Mouse (Mus musculus) heart, postnatal 0 days (tissue): ENCODE data around the gene Mccc2. TPM values are rescaled to one million over a fixed set of nuclear protein-coding genes. Genes with fewer than 3 reads are reported as not detected.
A peak's percentile ranks its signal among the peaks of the same experiment; 100 is the strongest.
"Not testable (repeated sequence)": the region's sequence is repeated elsewhere in the genome, so short reads cannot be mapped to it uniquely, and the experiment has no call there.

ENCODE experiments used
- ATAC-seq: fragments of 200-750 bp; cut with Nextera tagmentation; 2 replicates; pipeline ENCODE4 v1.8.0; 2017; ENCODE audit warnings: low read depth, moderate number of reproducible peaks, moderate library complexity; ENCODE audit not compliant: insufficient read depth
- DNase-seq: peaks from one replicate; pipeline ENCODE4 v3.0.0-alpha.2; 2016; ENCODE audit warnings: low spot score
- H3K27ac ChIP-seq: fragments of 300-500 bp; sonication (generic); 2 replicates; pipeline ENCODE4 v1.5.1; 2014; ENCODE audit warnings: low read depth, mild to moderate bottlenecking
- H3K27me3 ChIP-seq: fragments of 300-500 bp; sonication (generic); 2 replicates; pipeline ENCODE4 v1.6.1; 2014; ENCODE audit warnings: low read length, mixed read lengths; ENCODE audit not compliant: control insufficient read depth, insufficient read depth
- H3K36me3 ChIP-seq: fragments of 300-500 bp; sonication (generic); replicated peaks from 2 replicates; pipeline ENCODE4 v1.6.1; 2014; ENCODE audit warnings: low read length, mixed read lengths; ENCODE audit not compliant: control insufficient read depth, insufficient read depth
- H3K4me1 ChIP-seq: fragments of 300-500 bp; sonication (generic); 2 replicates; pipeline ENCODE4 v1.6.1; 2014; ENCODE audit warnings: antibody characterized with exemption; ENCODE audit not compliant: control insufficient read depth, insufficient read depth
- H3K4me2 ChIP-seq: fragments of 300-500 bp; sonication (generic); 2 replicates; pipeline ENCODE4 v1.6.1; 2014; ENCODE audit warnings: low read depth, mild to moderate bottlenecking, low read length, moderate library complexity
- H3K4me3 ChIP-seq: fragments of 300-500 bp; sonication (generic); 2 replicates; pipeline ENCODE4 v1.5.1; 2014; ENCODE audit warnings: low read depth, low read length
- H3K9ac ChIP-seq: fragments of 300-500 bp; sonication (generic); replicated peaks from 2 replicates; pipeline ENCODE4 v1.6.1; 2014; ENCODE audit warnings: low read depth, low read length, mixed read lengths
- H3K9me3 ChIP-seq: fragments of 300-500 bp; sonication (generic); replicated peaks from 2 replicates; pipeline ENCODE4 v1.6.1; 2016; ENCODE audit warnings: low read length; ENCODE audit not compliant: control insufficient read depth
- CTCF ChIP-seq: IDR thresholded peaks from 2 replicates; pipeline ENCODE4 v1.5.1; 2016; ENCODE audit warnings: antibody characterized with exemption, control low read depth, low read depth
- EP300 ChIP-seq: IDR thresholded peaks from 2 replicates; pipeline ENCODE4 v1.6.1; 2016; ENCODE audit warnings: antibody characterized with exemption, low read depth
- WGBS: fragments of 180-500 bp; shearing (Covaris S2); extraction: QIAGEN DNeasy Blood & Tissue Kit; methylation state at CpG from one replicate; pipeline ENCODE4 v1.1.7; 2014; 5-methylcytosine and 5-hydroxymethylcytosine counted together
- polyA plus RNA-seq: library from polyadenylated mRNA; unstranded; fragments of >200 nt; fragmentation: Nextera tagmentation; extraction: Ambion mirVana; gene quantifications from 2 replicates; pipeline ENCODE4 v1.2.1, GENCODE M21; 2015
- total RNA-seq: library from RNA; depleted of rRNA; stranded (reverse); fragments of >200 nt; gene quantifications from 2 replicates; pipeline ENCODE4 v1.2.3, GENCODE M21; 2014; ENCODE audit warnings: low replicate concordance; rRNA removed

Gene Mccc2
- total RNA-seq = 30.1 and 32.4 TPM in 2 replicates
- 30.1 and 31.2 TPM in 2 replicates for polyA plus RNA-seq

GRCm38 (mm10) chr13:100014906-100015895, at the start of gene Mccc2:
Gene Mccc2, minus strand, starts transcription at chr13:100015639.
- H3K27ac ChIP-seq = peak within 1 kb of the TSS; percentile 75
- peak; percentile 95 for DNase-seq
- H3K27me3 ChIP-seq = no peaks in the 10 kb centered on the region
- H3K4me3 ChIP-seq = peak within 1 kb of the TSS; percentile 69
- TF ChIP-seq EP300 (no peak), CTCF (no peak)
- H3K4me1 ChIP-seq = peaks cover 6% of the 10 kb centered on the region; the same call in 1 of the 2 replicates
- H3K9me3 ChIP-seq = no peaks in the 10 kb centered on the region
- peak; percentile 100 for ATAC-seq
- 4% methylated on average over 47 of the region's 47 CpGs for WGBS
- peaks cover 6% of the 10 kb centered on the region for H3K36me3 ChIP-seq
- peak within 1 kb of the TSS; percentile 87 for H3K4me2 ChIP-seq
- H3K9ac ChIP-seq = peak within 1 kb of the TSS; percentile 66

GRCm38 (mm10) chr13:100063936-100064335, 48.5 kb upstream of the Mccc2 start:
- no peak for TF ChIP-seq EP300
- TF ChIP-seq CTCF = peak; percentile 3; the same call in 1 of the 2 replicates
- H3K9ac ChIP-seq = no peak overlapping the region
- H3K36me3 ChIP-seq = peaks cover 79% of the 10 kb centered on the region

GRCm38 (mm10) chr13:100057738-100058137, 42.3 kb upstream of the Mccc2 start:
- not testable (repeated sequence) for H3K4me1 ChIP-seq, H3K27me3 ChIP-seq, H3K9me3 ChIP-seq, H3K4me2 ChIP-seq, ATAC-seq, H3K27ac ChIP-seq, DNase-seq, H3K9ac ChIP-seq, H3K4me3 ChIP-seq
- 99% methylated on average over 8 of the region's 8 CpGs for WGBS
- peaks cover 90% of the 10 kb centered on the region for H3K36me3 ChIP-seq

More at GRCm38 (mm10) chr13:100063936-100064335, 48.5 kb upstream of the Mccc2 start:
- H3K27me3 ChIP-seq = no peaks in the 10 kb centered on the region
- peak; percentile 24 for DNase-seq
- no peak overlapping the region for H3K4me2 ChIP-seq
- no peak overlapping the region for H3K27ac ChIP-seq
- 58% methylated on average over 3 of the region's 3 CpGs for WGBS
- H3K4me3 ChIP-seq = no peak overlapping the region
- H3K9me3 ChIP-seq = no peaks in the 10 kb centered on the region
- ATAC-seq = no peak
- H3K4me1 ChIP-seq = no peaks in the 10 kb centered on the region

GRCm38 (mm10) chr13:100026013-100026412, 10.6 kb upstream of the Mccc2 start:
- no peak for TF ChIP-seq EP300
- no peak for TF ChIP-seq CTCF
- Histone ChIP-seq H3K27me3 (no peaks in the 10 kb centered on the region), H3K4me3 (no peak overlapping the region), H3K4me1 (no peaks in the 10 kb centered on the region), H3K27ac (no peak overlapping the region), H3K9ac (no peak overlapping the region), H3K9me3 (no peaks in the 10 kb centered on the region), H3K36me3 (peaks cover 84% of the 10 kb centered on the region), H3K4me2 (no peak overlapping the region)
- no peak for DNase-seq
- WGBS = 91% methylated on average over 6 of the region's 6 CpGs
- ATAC-seq = no peak

- H3K4me3 ChIP-seq = no peak overlapping the region
- 91% methylated on average over 9 of the region's 9 CpGs for WGBS
Observed at GRCm38 (mm10) chr13:100016891-100017290, 1.5 kb upstream of the Mccc2 start.

More at GRCm38 (mm10) chr13:100016891-100017290, 1.5 kb upstream of the Mccc2 start:
- DNase-seq = no peak
- H3K9me3 ChIP-seq = no peaks in the 10 kb centered on the region
- TF ChIP-seq CTCF = no peak
- TF ChIP-seq EP300 = no peak
- H3K9ac ChIP-seq = no peak overlapping the region
- ATAC-seq = no peak
- H3K36me3 ChIP-seq = peaks cover 17% of the 10 kb centered on the region
- H3K27me3 ChIP-seq = no peaks in the 10 kb centered on the region
- no peak overlapping the region for H3K27ac ChIP-seq
- no peak overlapping the region for H3K4me2 ChIP-seq
- peaks cover 6% of the 10 kb centered on the region; the same call in 1 of the 2 replicates for H3K4me1 ChIP-seq
